Mouse (Mus musculus) duodenum, adult 2 months (tissue): ENCODE data around the gene Pdk2. TPM values are rescaled to one million over a fixed set of nuclear protein-coding genes. Genes with fewer than 3 reads are reported as not detected.

Experiments used
- polyA plus RNA-seq: library from polyadenylated mRNA; depleted of rRNA; stranded (reverse); fragments of >200 nt; gene quantifications from 2 replicates; pipeline ENCODE4 v1.2.3, GENCODE M21; 2012; ENCODE audit warnings: low replicate concordance; rRNA removed

The Pdk2 gene
- polyA plus RNA-seq, result 100 and 190 TPM in 2 replicates

GRCm38 (mm10) chr11:95041139-95041609, at the start of gene Pdk2:
Gene Pdk2 (minus strand): TSS chr11:95041354.

DNA sequence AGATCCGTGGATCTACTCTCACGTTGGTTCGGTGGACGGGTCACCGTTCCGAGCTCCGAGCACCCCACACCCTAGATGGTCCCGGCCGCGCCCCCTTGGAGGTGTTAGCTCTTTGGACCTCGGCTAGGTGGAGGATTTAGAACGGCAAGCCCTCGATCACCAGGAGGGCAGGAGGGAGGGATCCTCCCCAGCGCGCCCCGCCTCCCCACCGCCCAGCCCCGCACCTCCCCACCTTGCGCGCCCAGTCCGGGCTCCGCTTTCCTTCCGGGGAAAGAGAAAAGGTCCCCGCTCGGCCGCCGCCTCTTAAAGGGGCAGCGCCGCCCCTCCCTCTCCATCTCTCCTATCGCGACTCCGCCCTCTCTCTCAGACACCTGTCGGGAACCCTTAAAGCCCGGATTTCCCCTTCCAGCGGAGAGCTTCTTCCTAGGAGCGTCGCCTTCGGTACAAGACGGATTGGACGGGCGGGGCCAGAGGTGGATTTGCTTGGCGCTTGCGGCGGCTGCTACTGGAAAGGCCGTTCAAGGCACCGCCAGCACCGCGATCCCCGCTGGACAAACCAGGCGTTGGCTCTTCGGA, 35.5 kb upstream of the Pdk2 start, which contains the start of gene Itga3:
Gene Itga3 (minus strand): TSS at position 266 of the 576 bp plus-strand sequence.

DNA sequence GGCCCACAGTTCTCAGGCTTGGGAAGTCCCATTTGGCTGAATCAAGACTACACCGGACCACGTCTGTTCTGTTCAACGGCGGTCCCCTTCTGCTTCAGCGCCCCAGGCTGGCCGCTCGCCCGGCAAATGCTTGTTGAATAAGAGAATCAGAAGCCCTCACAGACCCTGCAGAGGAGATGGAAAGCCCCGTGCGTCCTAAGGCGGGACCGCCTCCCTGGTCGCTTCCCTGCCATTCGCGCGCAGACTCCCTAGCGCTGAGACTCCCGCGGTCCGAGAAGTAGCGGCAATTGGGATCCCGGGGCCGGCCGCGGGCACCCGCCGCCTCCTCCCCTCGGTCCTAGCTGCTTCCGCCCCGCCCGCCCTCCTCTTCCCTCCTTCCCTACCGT, 31.5 kb downstream of the Pdk2 start, which contains the start of gene Samd14:
Gene Samd14 (plus strand): TSS at position 251 of the 386 bp plus-strand sequence.

GRCm38 (mm10) chr11:94990749-94991577, 50.2 kb downstream of the Pdk2 start, which contains the start of gene Ppp1r9b:
Gene Ppp1r9b (plus strand): TSS chr11:94991035.

Other genes with a start within 250 kb of the Pdk2 start
- 29.4 and 31.3 TPM in 2 replicates for gene Col1a1, start 105.1 kb downstream of the Pdk2 start, polyA plus RNA-seq
- gene Hils1, start 73.8 kb downstream of the Pdk2 start, polyA plus RNA-seq, result not detected in 2 replicates
- 1.7 and 4.3 TPM in 2 replicates for gene Sgca, start 65.0 kb downstream of the Pdk2 start, polyA plus RNA-seq
- gene Ppp1r9b, start 50.3 kb downstream of the Pdk2 start, polyA plus RNA-seq, result 18.7 and 35.2 TPM in 2 replicates
- gene Samd14, start 31.5 kb downstream of the Pdk2 start, polyA plus RNA-seq, result 6.2 and 10.3 TPM in 2 replicates
- gene Itga3, start 35.4 kb upstream of the Pdk2 start, polyA plus RNA-seq, result 87.6 and 115 TPM in 2 replicates
- gene Dlx3, start 78.8 kb upstream of the Pdk2 start, polyA plus RNA-seq, result 0.07 and 0.18 TPM in 2 replicates
- not detected in 2 replicates for gene Dlx4, start 104.9 kb upstream of the Pdk2 start, polyA plus RNA-seq
- gene Tac4, start 220.2 kb upstream of the Pdk2 start, polyA plus RNA-seq, result 0.09 TPM in 1 of 2 replicates, not detected in the other